Mouse (Mus musculus) thymus, adult 2 months (tissue): ENCODE data around the gene Wdr75. TPM values are rescaled to one million over a fixed set of nuclear protein-coding genes. Genes with fewer than 3 reads are reported as not detected.
A peak's percentile ranks its signal among the peaks of the same experiment; 100 is the strongest.

Experiments used
- DNase-seq: peaks from one replicate; pipeline ENCODE4 v3.0.0; 2021
- H3K27ac ChIP-seq: fragments of 200-500 bp; 2 replicates; pipeline ENCODE4 v1.5.1; 2012; ENCODE audit warnings: low read length, control low read depth; ENCODE audit not compliant: control insufficient read depth, insufficient read depth
- H3K27me3 ChIP-seq: fragments of 200-500 bp; 2 replicates; pipeline ENCODE4 v1.6.1; 2012; ENCODE audit warnings: mild to moderate bottlenecking, low read length, moderate library complexity, mixed read lengths; ENCODE audit not compliant: control insufficient read depth, insufficient read depth
- H3K36me3 ChIP-seq: fragments of 200-500 bp; 2 replicates; pipeline ENCODE4 v1.6.1; 2012; ENCODE audit warnings: mild to moderate bottlenecking, low read length, moderate library complexity; ENCODE audit not compliant: control insufficient read depth, insufficient read depth
- H3K4me1 ChIP-seq: fragments of 200-500 bp; replicated peaks from 2 replicates; pipeline ENCODE4 v1.6.1; 2012; ENCODE audit warnings: low read length; ENCODE audit not compliant: control insufficient read depth, insufficient read depth
- H3K4me3 ChIP-seq: fragments of 200-500 bp; 2 replicates; pipeline ENCODE4 v1.5.1; 2012; ENCODE audit warnings: mild to moderate bottlenecking, low read length, control low read depth, moderate library complexity; ENCODE audit not compliant: control insufficient read depth, insufficient read depth
- CTCF ChIP-seq: fragments of 200-500 bp; IDR thresholded peaks from 2 replicates; pipeline ENCODE4 v1.5.1; 2012; ENCODE audit warnings: mild to moderate bottlenecking, control low read depth, low read length, moderate library complexity, borderline replicate concordance; ENCODE audit not compliant: control insufficient read depth, poor library complexity, insufficient read depth; ENCODE audit errors: extremely low read depth
- POLR2A ChIP-seq: fragments of 200-500 bp; IDR thresholded peaks from 2 replicates; pipeline ENCODE4 v1.6.1; 2012; ENCODE audit warnings: mild to moderate bottlenecking, low read length, control low read depth, moderate library complexity; ENCODE audit not compliant: control insufficient read depth, poor library complexity, insufficient read depth; ENCODE audit errors: extremely low read depth
- WGBS: fragments of 180-500 bp; shearing (Covaris S2); methylation state at CpG from one replicate; pipeline ENCODE4 v1.1.7; 2018; 5-methylcytosine and 5-hydroxymethylcytosine counted together
- polyA plus RNA-seq: library from polyadenylated mRNA; depleted of rRNA; stranded (reverse); fragments of >200 nt; gene quantifications from 2 replicates; pipeline ENCODE4 v1.2.3, GENCODE M21; 2012

The Wdr75 gene
- polyA plus RNA-seq, 1 experiment = 76.2 TPM

DNA sequence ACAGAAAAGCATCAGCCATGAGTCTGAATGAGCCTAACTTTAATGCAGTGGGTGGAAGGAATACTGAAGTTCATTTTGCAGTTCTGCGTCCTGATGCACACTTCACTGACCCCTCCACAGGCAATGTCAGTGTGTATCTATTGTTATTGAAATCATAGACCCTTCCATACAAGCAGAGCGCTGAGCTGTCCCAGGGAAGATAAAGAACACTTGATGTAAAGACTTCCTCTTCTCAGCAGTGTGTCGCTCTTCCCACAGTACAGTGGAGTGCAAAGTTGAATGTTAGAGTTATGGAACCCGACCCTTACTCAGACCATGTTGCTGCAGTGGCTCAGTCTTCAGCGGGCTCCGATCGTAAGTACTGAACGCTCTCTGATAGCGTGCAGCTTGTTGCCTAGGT, 23.6 kb downstream of the Wdr75 start:
- H3K27me3 ChIP-seq = no peaks in the 10 kb centered on the region
- no peak overlapping the region for H3K4me3 ChIP-seq
- TF ChIP-seq CTCF (no peak), POLR2A (no peak)
- DNase-seq = no peak
- WGBS = 97% methylated on average over 9 of the region's 9 CpGs
- H3K36me3 ChIP-seq = peaks cover 35% of the 10 kb centered on the region
- no peak overlapping the region for H3K27ac ChIP-seq
- H3K4me1 ChIP-seq = no peaks in the 10 kb centered on the region

DNA sequence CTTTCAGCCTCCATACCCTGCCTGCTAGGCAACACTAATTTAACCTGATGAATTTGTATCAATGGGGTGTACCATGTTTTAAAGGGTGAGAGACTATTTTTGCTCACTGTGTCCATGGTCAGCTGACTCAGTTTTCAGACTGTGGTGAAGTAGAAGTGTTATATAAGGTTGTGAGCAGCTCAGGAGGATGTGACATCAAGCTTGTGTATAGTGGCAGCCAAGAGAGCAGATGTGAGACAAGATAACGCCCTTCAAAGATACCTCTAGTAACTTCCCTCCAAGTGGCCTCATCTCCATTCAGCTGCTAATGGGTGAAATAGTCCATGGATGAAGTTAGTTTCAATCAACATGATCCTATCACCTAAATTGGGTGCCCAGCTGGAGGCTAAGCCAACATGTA, 29.5 kb downstream of the Wdr75 start:
- no peak for DNase-seq
- TF ChIP-seq POLR2A (no peak), CTCF (no peak)
- Histone ChIP-seq H3K4me1 (no peaks in the 10 kb centered on the region), H3K36me3 (peaks cover 10% of the 10 kb centered on the region), H3K27ac (no peak overlapping the region), H3K27me3 (no peaks in the 10 kb centered on the region), H3K4me3 (no peak overlapping the region)
- 19% methylated on average over 1 of the region's 1 CpGs for WGBS

DNA sequence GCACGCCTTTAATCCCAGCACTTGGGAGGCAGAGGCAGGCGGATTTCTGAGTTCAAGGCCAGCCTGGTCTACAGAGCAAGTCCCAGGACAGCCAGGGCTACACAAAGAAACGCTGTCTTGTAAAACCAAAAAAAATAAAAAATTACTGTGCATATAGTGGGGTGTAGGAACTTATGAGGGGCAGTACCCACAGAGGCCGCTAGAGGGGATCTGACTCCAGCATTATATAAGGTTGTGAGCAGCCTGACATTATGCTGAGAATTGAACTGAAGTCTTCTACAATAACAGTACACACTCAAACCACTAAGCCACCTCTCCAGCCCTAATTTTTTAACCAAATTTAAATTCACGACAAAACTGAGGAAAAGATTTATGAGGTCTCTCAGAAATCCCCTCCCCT, 30.2 kb downstream of the Wdr75 start:
- peak; percentile 51 for DNase-seq
- 46% methylated on average over 5 of the region's 5 CpGs for WGBS
- TF ChIP-seq CTCF (no peak), POLR2A (no peak)
- Histone ChIP-seq H3K36me3 (peaks cover 6% of the 10 kb centered on the region; the same call in 1 of the 2 replicates), H3K4me3 (no peak overlapping the region), H3K4me1 (no peaks in the 10 kb centered on the region), H3K27me3 (no peaks in the 10 kb centered on the region), H3K27ac (no peak overlapping the region)

DNA sequence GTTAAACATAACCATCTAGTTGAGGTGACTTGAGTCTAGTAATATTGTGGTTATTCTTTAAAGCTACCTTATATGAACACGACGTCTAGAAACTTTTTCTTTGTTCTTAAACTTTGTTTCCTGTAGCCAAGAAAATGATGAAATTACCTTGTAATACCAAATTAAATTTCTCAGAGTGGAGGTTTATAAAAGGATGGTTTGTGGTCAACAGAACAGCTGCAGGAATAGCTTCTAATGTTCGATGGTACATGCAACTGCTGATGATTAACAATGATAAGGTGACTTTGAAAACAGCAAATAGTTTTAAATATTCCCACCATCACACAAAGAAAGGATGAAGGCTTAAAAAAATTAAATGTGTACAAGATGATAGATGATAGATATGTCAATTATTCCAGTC, 30.7 kb downstream of the Wdr75 start:
- H3K4me3 ChIP-seq = no peak overlapping the region
- H3K27ac ChIP-seq = no peak overlapping the region
- no peak for DNase-seq
- H3K27me3 ChIP-seq = no peaks in the 10 kb centered on the region
- WGBS = 31% methylated on average over 3 of the region's 3 CpGs
- H3K4me1 ChIP-seq = no peaks in the 10 kb centered on the region
- peaks cover 6% of the 10 kb centered on the region; the same call in 1 of the 2 replicates for H3K36me3 ChIP-seq
- TF ChIP-seq POLR2A (no peak), CTCF (no peak)

DNA sequence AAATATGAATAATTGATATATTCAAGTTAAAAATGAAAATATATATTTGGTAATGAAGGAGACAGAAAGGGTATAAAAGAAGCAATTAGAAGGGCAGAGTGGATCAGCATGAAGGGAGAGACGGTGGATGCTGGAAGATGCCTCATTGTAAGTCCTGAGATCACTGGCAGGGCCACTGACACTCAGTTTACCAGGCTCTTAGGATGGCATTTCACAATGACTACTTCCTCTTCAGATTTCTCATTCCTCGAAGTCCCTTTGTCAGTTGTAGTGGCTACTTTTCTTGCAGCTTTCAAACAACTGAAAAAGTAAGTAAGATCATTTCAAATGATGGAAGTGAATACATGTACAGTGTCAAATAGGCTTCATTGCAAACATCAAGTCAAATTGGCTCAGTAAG, 31.2 kb downstream of the Wdr75 start:
- Histone ChIP-seq H3K27ac (no peak overlapping the region), H3K4me1 (no peaks in the 10 kb centered on the region), H3K4me3 (no peak overlapping the region), H3K36me3 (peaks cover 6% of the 10 kb centered on the region; the same call in 1 of the 2 replicates), H3K27me3 (no peaks in the 10 kb centered on the region)
- TF ChIP-seq POLR2A (no peak), CTCF (no peak)
- DNase-seq = no peak
- 79% methylated on average over 2 of the region's 2 CpGs for WGBS

DNA sequence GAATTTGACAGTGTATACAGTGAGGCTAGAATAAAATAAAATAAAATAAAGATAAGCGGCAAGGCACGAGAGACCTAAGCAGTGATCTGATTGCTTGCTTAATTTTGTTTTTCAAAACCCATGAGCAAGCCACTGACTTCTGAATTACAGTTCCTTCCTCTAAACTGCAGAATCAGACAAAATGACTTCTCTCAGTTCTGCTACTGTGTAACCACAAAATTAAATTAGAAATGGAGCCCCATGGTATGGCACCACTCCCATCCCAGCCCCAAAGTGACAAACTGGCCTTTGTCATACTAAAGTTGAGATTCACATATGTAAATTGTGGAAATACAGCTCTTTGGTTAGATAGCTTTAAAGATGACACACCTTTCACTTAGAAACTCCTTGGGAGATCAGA, 31.8 kb downstream of the Wdr75 start:
- 95% methylated on average over 2 of the region's 2 CpGs for WGBS
- DNase-seq = no peak
- Histone ChIP-seq H3K4me1 (no peaks in the 10 kb centered on the region), H3K36me3 (peaks cover 6% of the 10 kb centered on the region; the same call in 1 of the 2 replicates), H3K27ac (no peak overlapping the region), H3K27me3 (no peaks in the 10 kb centered on the region), H3K4me3 (no peak overlapping the region)
- TF ChIP-seq POLR2A = no peak
- TF ChIP-seq CTCF = no peak
